Mouse (Mus musculus): ENCODE results near the gene Bud23.
"Not testable (repeated sequence)": the region's sequence is repeated elsewhere in the genome, so short reads cannot be mapped to it uniquely, and the experiment has no call there.

Bud23 gene

GRCm38 (mm10) chr5:135064909-135065446 lies at the start of gene Bud23:
Gene Bud23, minus strand, starts transcription at chr5:135064959.
- DNase-seq (ENCODE audit: low spot score): not testable (repeated sequence)

GRCm38 (mm10) chr5:135113782-135114181 lies 49.0 kb upstream of the Bud23 start:
- DNase-seq (ENCODE audit: low spot score): no peak

- DNase-seq (ENCODE audit: low spot score): no peak
Observed at GRCm38 (mm10) chr5:135109976-135110375, 45.2 kb upstream of the Bud23 start.

GRCm38 (mm10) chr5:135109426-135109825 lies 44.7 kb upstream of the Bud23 start:
- DNase-seq (ENCODE audit: low spot score): peak; percentile 28

- DNase-seq (ENCODE audit: low spot score): no peak
Observed at GRCm38 (mm10) chr5:135109017-135109416, 44.3 kb upstream of the Bud23 start.

- DNase-seq (ENCODE audit: low spot score): peak; percentile 72
Observed at GRCm38 (mm10) chr5:135107521-135108501, 43.1 kb upstream of the Bud23 start.

GRCm38 (mm10) chr5:135106758-135107256 lies 42.0 kb upstream of the Bud23 start:
- peak; percentile 82 for DNase-seq (ENCODE audit: low spot score)

GRCm38 (mm10) chr5:135103999-135104660 lies 39.4 kb upstream of the Bud23 start:
- DNase-seq (ENCODE audit: low spot score): no peak

- DNase-seq (ENCODE audit: low spot score): no peak
Observed at GRCm38 (mm10) chr5:135100981-135101380, 36.2 kb upstream of the Bud23 start.

GRCm38 (mm10) chr5:135089653-135090052 lies 24.9 kb upstream of the Bud23 start, which contains the start of gene Mlxipl:
Gene Mlxipl, plus strand, starts transcription at chr5:135089890.
- DNase-seq (ENCODE audit: low spot score): no peak

- DNase-seq (ENCODE audit: low spot score): no peak
Observed at GRCm38 (mm10) chr5:135086871-135087270, 22.1 kb upstream of the Bud23 start.

GRCm38 (mm10) chr5:135080539-135080938 lies 15.8 kb upstream of the Bud23 start:
- DNase-seq (ENCODE audit: low spot score): no peak

GRCm38 (mm10) chr5:135079578-135079977 lies 14.8 kb upstream of the Bud23 start:
- no peak for DNase-seq (ENCODE audit: low spot score)

- DNase-seq (ENCODE audit: low spot score): no peak
Observed at GRCm38 (mm10) chr5:135078482-135078810, 13.7 kb upstream of the Bud23 start.

GRCm38 (mm10) chr5:135077564-135078481 lies 13.1 kb upstream of the Bud23 start, which contains the start of gene Vps37d:
Gene Vps37d, minus strand, starts transcription at chr5:135078266.
- DNase-seq (ENCODE audit: low spot score): peak; percentile 95

GRCm38 (mm10) chr5:135076931-135077505 lies 12.3 kb upstream of the Bud23 start:
- peak; percentile 39 for DNase-seq (ENCODE audit: low spot score)

GRCm38 (mm10) chr5:135076368-135076767 lies 11.6 kb upstream of the Bud23 start:
- peak; percentile 32 for DNase-seq (ENCODE audit: low spot score)

- DNase-seq (ENCODE audit: low spot score): no peak
Observed at GRCm38 (mm10) chr5:135075655-135076054, 10.9 kb upstream of the Bud23 start.

GRCm38 (mm10) chr5:135073349-135074150 lies 8.8 kb upstream of the Bud23 start:
- DNase-seq (ENCODE audit: low spot score): no peak

GRCm38 (mm10) chr5:135072720-135073119 lies 8.0 kb upstream of the Bud23 start:
- DNase-seq (ENCODE audit: low spot score): no peak

Data from ovary, postnatal 36 days (tissue).